Mouse (Mus musculus) small intestine, adult 2 months (tissue): ENCODE measurements around the gene Zfp691. TPM values are rescaled to one million over a fixed set of nuclear protein-coding genes. Genes with fewer than 3 reads are reported as not detected.

Experiments used
- H3K27ac ChIP-seq: fragments of 200-500 bp; 2 replicates; pipeline ENCODE4 v1.5.1; 2012; ENCODE audit warnings: low read depth, low read length, control low read depth, inconsistent platforms; ENCODE audit not compliant: insufficient read depth
- H3K27me3 ChIP-seq: fragments of 200-500 bp; 2 replicates; pipeline ENCODE4 v1.6.1; 2012; ENCODE audit warnings: mild to moderate bottlenecking, moderate library complexity, low read length, inconsistent platforms; ENCODE audit not compliant: control insufficient read depth, insufficient read depth
- H3K36me3 ChIP-seq: fragments of 200-500 bp; 2 replicates; pipeline ENCODE4 v1.6.1; 2012; ENCODE audit warnings: mild to moderate bottlenecking, low read length, control low read depth, inconsistent platforms; ENCODE audit not compliant: control insufficient read depth, insufficient read depth
- H3K4me1 ChIP-seq: fragments of 200-500 bp; 2 replicates; pipeline ENCODE4 v1.6.1; 2012; ENCODE audit warnings: low read length, inconsistent platforms, mixed read lengths; ENCODE audit not compliant: control insufficient read depth, insufficient read depth, insufficient read length
- H3K4me3 ChIP-seq: fragments of 200-500 bp; 2 replicates; pipeline ENCODE4 v1.5.1; 2012; ENCODE audit warnings: low read depth, mild to moderate bottlenecking, control low read depth, inconsistent platforms, low read length, moderate library complexity
- CTCF ChIP-seq: fragments of 200-500 bp; IDR thresholded peaks from 2 replicates; pipeline ENCODE4 v1.5.1; 2012; ENCODE audit warnings: low read depth, mild to moderate bottlenecking, control low read depth, inconsistent platforms, low read length, moderate library complexity, mixed read lengths; ENCODE audit not compliant: insufficient replicate concordance, insufficient read length; ENCODE audit errors: extremely low read depth
- POLR2A ChIP-seq: fragments of 200-500 bp; IDR thresholded peaks from 2 replicates; pipeline ENCODE4 v1.6.1; 2012; ENCODE audit warnings: low read depth, mild to moderate bottlenecking, control low read depth, inconsistent platforms, low read length, moderate library complexity
- WGBS: fragments of 180-500 bp; shearing (Covaris S2); methylation state at CpG from one replicate; pipeline ENCODE4 v1.1.7; 2018; 5-methylcytosine and 5-hydroxymethylcytosine counted together
- polyA plus RNA-seq: library from polyadenylated mRNA; depleted of rRNA; stranded (reverse); fragments of >200 nt; gene quantifications from 2 replicates; pipeline ENCODE4 v1.2.3, GENCODE M21; 2012

The Zfp691 gene
- polyA plus RNA-seq, 1 experiment = 6.2 TPM

DNA sequence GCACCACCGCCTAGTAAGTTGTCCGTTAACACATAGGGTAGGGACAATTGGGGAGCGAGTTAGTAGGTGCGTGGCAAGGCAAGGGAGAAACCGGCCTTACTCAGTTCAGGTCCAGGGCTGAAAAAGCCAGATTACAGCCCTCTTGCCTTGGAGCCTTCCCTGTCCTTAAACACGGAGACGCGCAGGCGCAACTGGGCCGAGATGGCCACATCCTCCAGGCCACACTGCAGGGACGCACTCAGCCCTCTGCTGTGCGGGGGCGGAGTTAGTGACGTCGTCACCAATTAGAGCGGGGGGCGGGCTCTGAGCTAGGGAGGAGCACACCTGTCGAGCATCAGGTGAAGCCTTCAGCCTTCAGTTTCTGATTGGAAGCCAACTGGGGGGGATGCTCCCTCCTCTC is 35.8 kb downstream of the Zfp691 start:
- H3K27ac ChIP-seq = no peak overlapping the region
- peaks cover 4% of the 10 kb centered on the region for H3K4me1 ChIP-seq
- no peak for TF ChIP-seq POLR2A
- TF ChIP-seq CTCF = no peak
- H3K27me3 ChIP-seq = no peaks in the 10 kb centered on the region
- H3K36me3 ChIP-seq = peaks cover 31% of the 10 kb centered on the region
- WGBS = 21% methylated on average over 18 of the region's 18 CpGs
- H3K4me3 ChIP-seq = peak overlapping the region; percentile 33; the same call in 1 of the 2 replicates

DNA sequence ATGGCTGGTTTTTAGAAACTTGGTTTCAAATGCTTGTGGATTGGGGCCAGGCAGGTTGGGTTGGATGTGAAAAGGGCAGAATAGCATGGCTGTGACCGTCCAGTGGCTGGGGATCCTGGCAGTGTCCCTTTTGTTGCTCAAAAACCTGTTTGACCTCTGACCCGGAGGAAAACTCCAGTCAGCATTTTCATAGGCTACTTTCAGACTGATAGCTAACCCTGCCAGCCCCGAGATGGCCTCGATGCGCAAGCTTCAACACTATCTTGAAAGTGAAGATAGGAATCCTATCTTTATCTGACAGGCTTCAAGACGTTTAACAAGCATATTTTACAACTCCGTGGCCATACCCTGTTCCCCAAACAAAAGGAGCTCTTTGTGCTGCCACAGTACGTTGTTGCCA is 36.7 kb downstream of the Zfp691 start:
- WGBS = 56% methylated on average over 8 of the region's 8 CpGs
- Histone ChIP-seq H3K27ac (no peak overlapping the region), H3K36me3 (peaks cover 39% of the 10 kb centered on the region)

GRCm38 (mm10) chr4:119133860-119134259 is 40.1 kb downstream of the Zfp691 start:
- no peak overlapping the region for H3K4me3 ChIP-seq
- TF ChIP-seq CTCF = no peak
- TF ChIP-seq POLR2A = no peak
- H3K27me3 ChIP-seq = no peaks in the 10 kb centered on the region
- H3K4me1 ChIP-seq = peaks cover 4% of the 10 kb centered on the region
- WGBS = 90% methylated on average over 13 of the region's 13 CpGs
- peaks cover 41% of the 10 kb centered on the region for H3K36me3 ChIP-seq
- H3K27ac ChIP-seq = no peak overlapping the region

More for the DNA sequence above, 36.7 kb downstream of the Zfp691 start:
- TF ChIP-seq CTCF = no peak
- no peak for TF ChIP-seq POLR2A
- Histone ChIP-seq H3K27me3 (no peaks in the 10 kb centered on the region), H3K4me3 (no peak overlapping the region), H3K4me1 (peaks cover 4% of the 10 kb centered on the region)

- H3K36me3 ChIP-seq = peaks cover 41% of the 10 kb centered on the region
These were observed 40.7 kb downstream of the Zfp691 start for GRCm38 (mm10) chr4:119133306-119133705.

DNA sequence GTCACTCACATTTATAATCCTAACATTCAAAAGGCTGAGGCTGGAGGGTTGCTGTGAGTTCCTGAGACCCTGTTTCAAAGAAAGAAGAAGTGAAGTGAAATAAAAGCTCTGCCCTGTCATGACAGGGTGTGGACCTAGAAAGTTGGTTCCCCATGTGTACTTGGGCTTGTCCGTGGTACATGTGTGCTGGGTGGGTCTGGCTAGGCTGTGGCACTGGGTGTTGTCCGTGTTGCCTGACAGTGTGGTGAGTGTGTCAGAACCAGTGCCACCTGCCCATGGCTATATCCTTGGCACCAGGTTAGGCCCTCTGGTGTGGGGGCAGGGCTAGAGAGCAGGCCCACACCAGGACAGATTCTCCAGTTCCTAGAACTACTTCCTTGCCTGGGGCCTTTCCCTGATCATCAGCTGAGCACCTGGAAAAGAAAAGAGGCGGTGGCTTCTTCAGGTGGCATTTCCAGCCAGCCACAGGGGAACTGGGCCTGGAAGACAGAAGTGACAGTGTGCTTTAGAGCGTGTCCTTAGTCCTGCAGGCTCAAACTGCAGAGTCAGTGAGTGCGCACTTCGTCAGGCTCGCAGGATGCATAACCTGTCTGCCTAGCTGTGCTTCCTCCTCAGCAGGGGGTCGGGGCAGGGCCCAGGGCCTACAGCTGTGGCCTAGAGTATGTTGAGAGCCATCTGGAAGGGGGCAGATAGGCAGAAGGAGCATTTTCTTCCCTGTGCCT is 42.6 kb downstream of the Zfp691 start:
- H3K36me3 ChIP-seq = peaks cover 36% of the 10 kb centered on the region
- no peaks in the 10 kb centered on the region for H3K27me3 ChIP-seq
- no peaks in the 10 kb centered on the region for H3K4me1 ChIP-seq
- no peak overlapping the region for H3K27ac ChIP-seq
- H3K4me3 ChIP-seq = no peak overlapping the region
- TF ChIP-seq CTCF (no peak), POLR2A (no peak)
- 73% methylated on average over 8 of the region's 8 CpGs for WGBS

More at GRCm38 (mm10) chr4:119133306-119133705, 40.7 kb downstream of the Zfp691 start:
- TF ChIP-seq CTCF = no peak
- TF ChIP-seq POLR2A = no peak
- peaks cover 4% of the 10 kb centered on the region for H3K4me1 ChIP-seq
- no peaks in the 10 kb centered on the region for H3K27me3 ChIP-seq
- whole genome bisulfite sequencing = 90% methylated on average over 13 of the region's 13 CpGs
- no peak overlapping the region for H3K27ac ChIP-seq
- H3K4me3 ChIP-seq = no peak overlapping the region

DNA sequence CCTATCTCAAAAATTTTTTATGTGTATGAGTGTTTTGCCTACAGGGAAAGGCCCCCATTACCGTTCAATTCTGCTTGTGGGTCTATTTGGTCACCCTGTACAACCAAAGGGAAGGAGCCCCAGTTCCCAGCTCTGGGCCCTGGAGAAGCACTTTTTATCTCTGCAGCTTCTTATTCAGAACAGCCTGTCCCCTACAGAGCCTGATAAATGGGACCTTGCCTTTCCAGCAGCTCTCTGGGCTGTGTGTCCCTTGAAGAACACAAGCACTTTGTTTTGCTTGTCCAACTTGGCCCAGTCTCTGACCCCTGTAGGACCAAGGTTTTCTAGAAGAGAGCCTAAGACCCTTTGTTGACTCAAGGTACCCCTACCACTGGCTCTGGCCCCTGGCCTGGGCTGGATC is 44.9 kb downstream of the Zfp691 start:
- H3K4me1 ChIP-seq = peaks cover 15% of the 10 kb centered on the region
- no peak overlapping the region for H3K4me3 ChIP-seq
- WGBS = 81% methylated on average over 1 of the region's 1 CpGs
- no peak for TF ChIP-seq POLR2A
- TF ChIP-seq CTCF = no peak
- H3K27ac ChIP-seq = no peak overlapping the region
- peaks cover 18% of the 10 kb centered on the region for H3K36me3 ChIP-seq
- H3K27me3 ChIP-seq = no peaks in the 10 kb centered on the region

DNA sequence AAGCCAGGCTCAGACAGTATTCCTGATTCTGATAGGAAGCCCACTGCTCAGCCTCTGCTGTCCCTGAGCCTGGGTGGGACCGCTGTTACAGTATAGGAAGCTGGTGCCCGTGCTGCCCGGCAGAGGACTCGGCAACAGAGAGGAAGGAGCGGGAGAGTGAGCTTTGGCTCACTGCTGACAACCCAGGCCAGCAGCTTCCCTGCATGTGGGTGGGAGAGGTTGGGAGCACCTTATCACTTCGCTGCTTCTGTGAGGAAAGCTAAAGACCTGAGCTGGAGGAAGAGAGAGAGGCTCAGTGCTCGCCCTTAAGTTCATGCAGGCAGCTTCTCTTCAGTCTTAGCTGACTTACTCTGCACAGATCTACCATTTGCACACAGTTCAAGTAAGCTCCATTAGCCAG is 45.4 kb downstream of the Zfp691 start:
- WGBS = 92% methylated on average over 7 of the region's 7 CpGs
- H3K36me3 ChIP-seq = peaks cover 13% of the 10 kb centered on the region
- TF ChIP-seq POLR2A = no peak
- no peak for TF ChIP-seq CTCF
- no peaks in the 10 kb centered on the region for H3K27me3 ChIP-seq
- no peak overlapping the region for H3K4me3 ChIP-seq
- H3K4me1 ChIP-seq = peaks cover 16% of the 10 kb centered on the region
- no peak overlapping the region for H3K27ac ChIP-seq
